Mouse (Mus musculus) frontal cortex, adult 2 months (tissue): Measurements from ENCODE around the gene Wfikkn2. TPM values are rescaled to one million over a fixed set of nuclear protein-coding genes. Genes with fewer than 3 reads are reported as not detected.
"Not testable (repeated sequence)": the region's sequence is repeated elsewhere in the genome, so short reads cannot be mapped to it uniquely, and the experiment has no call there.

Experiments used
- DNase-seq, 2 experiments: peaks; one replicate each; pipeline ENCODE4 v3.0.0; 2022; ENCODE audit warnings: low spot score in 1 of 2; ENCODE audit errors: extremely low spot score in 1 of 2
- polyA plus RNA-seq: library from polyadenylated mRNA; depleted of rRNA; stranded (reverse); fragments of >200 nt; gene quantifications from 2 replicates; pipeline ENCODE4 v1.2.3, GENCODE M21; 2012; rRNA removed

Wfikkn2 gene
- 1.2 and 1.3 TPM in 2 replicates for polyA plus RNA-seq

GRCm38 (mm10) chr11:94245955-94246788 is at the start of gene Wfikkn2:
Gene Wfikkn2, minus strand, starts transcription at chr11:94246005.
- no peak for DNase-seq

- no peak for DNase-seq
These were observed 49.4 kb upstream of the Wfikkn2 start for GRCm38 (mm10) chr11:94294996-94295845.

- DNase-seq: no peak
These were observed 44.4 kb upstream of the Wfikkn2 start for GRCm38 (mm10) chr11:94290062-94290740.

GRCm38 (mm10) chr11:94287105-94287504 is 41.3 kb upstream of the Wfikkn2 start:
- DNase-seq: no peak

- no peak for DNase-seq
These were observed 40.2 kb upstream of the Wfikkn2 start for GRCm38 (mm10) chr11:94285886-94286574.

GRCm38 (mm10) chr11:94283536-94284099 is 37.8 kb upstream of the Wfikkn2 start:
- DNase-seq: no peak

- no peak for DNase-seq
These were observed 36.5 kb upstream of the Wfikkn2 start for GRCm38 (mm10) chr11:94282291-94282690.

- peak in 1 of 2 experiments; percentile 19 for DNase-seq
These were observed 35.7 kb upstream of the Wfikkn2 start, which contains the start of gene Gm21885 for GRCm38 (mm10) chr11:94281199-94282181. Gene Gm21885, plus strand, starts transcription at chr11:94281873.

DNA sequence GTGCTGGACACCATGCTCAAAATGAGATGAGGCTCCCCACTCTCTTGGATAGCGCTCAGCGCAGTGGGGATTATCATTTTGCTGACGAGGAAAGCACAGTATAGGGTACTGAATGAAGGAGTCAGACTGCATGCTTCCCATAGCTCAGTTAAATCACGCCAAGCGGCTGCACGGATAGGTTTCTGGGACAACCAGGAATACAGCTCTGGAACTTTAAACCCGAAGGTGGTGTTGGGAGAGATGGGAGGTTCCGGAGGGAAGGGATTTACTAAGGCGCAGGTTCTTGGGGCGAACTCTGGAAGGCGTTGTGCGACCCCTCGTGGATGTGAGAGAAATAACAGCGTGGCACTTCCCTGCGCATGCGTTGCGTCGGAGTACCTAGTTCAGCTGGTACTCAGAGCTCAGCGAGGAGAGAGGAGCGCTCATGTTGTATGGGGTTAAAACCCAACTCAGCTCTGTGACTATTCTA is 31.1 kb upstream of the Wfikkn2 start:
- DNase-seq: peak; percentile 89 to 98

GRCm38 (mm10) chr11:94275686-94276085 is 29.9 kb upstream of the Wfikkn2 start:
- no peak for DNase-seq

- no peak for DNase-seq
These were observed 29.4 kb upstream of the Wfikkn2 start for GRCm38 (mm10) chr11:94275226-94275625.

GRCm38 (mm10) chr11:94274206-94274867 is 28.5 kb upstream of the Wfikkn2 start:
- no peak for DNase-seq

GRCm38 (mm10) chr11:94272960-94273927 is 27.4 kb upstream of the Wfikkn2 start:
- DNase-seq: no peak

DNA sequence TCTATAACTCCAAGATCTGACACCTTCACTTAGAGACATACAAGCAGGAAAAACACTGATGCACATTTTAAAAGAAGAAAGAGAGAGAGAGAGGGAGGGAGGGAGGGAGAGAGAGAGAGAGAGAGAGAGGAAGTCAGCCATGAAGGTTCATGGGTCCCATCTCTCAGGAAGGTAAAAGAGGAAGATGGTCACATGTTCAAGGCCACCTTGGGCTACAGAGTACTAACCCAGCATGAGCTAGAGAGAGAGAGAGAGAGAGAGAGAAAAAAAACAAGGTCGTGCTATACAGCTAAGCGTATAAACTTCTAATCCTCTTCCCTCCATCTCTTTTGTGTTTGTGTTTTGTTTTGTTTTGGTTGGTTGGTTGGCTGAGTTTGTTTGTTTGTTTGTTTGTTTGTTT is 25.2 kb upstream of the Wfikkn2 start:
- no peak for DNase-seq

- no peak for DNase-seq
These were observed 24.1 kb upstream of the Wfikkn2 start for GRCm38 (mm10) chr11:94269906-94270305.

DNA sequence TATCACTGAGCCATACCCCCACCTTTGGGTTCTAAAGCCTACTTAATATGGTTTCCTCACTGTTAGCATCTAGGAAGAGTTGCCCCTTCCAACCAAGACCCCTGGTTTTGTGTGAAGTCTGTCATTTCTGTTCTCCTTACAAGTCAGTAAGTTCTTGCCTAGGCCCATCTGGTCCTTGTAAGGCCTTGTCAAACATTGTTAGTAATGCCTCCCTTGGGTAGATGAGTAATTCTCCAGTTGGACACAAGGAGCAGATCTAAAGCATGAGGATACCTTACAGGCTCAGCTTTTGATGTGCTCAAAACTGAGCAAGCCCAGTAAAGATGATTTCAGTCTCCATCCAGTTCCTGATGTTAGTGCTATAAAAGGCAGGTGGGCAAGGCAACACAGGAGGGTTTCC is 23.0 kb upstream of the Wfikkn2 start:
- DNase-seq: no peak

GRCm38 (mm10) chr11:94266155-94266554 is 20.4 kb upstream of the Wfikkn2 start:
- not testable (repeated sequence) for DNase-seq
